Mouse (Mus musculus) forebrain, postnatal 0 days (tissue): ENCODE results near the gene Txnip. TPM values are rescaled to one million over a fixed set of nuclear protein-coding genes. Genes with fewer than 3 reads are reported as not detected.

Source experiments
- ATAC-seq: fragments of 200-750 bp; cut with Nextera tagmentation; 2 replicates; pipeline ENCODE4 v1.8.0; 2017; ENCODE audit warnings: mild to moderate bottlenecking, moderate library complexity
- DNase-seq: peaks from one replicate; pipeline ENCODE4 v3.0.0-alpha.2; 2015
- H3K27ac ChIP-seq: fragments of 300-500 bp; sonication (generic); 2 replicates; pipeline ENCODE4 v1.5.1; 2014; ENCODE audit warnings: low read depth, mild to moderate bottlenecking, antibody characterized with exemption, low read length, moderate library complexity, mixed read lengths
- H3K27me3 ChIP-seq: fragments of 300-500 bp; sonication (generic); 2 replicates; pipeline ENCODE4 v1.6.1; 2014; ENCODE audit warnings: mild to moderate bottlenecking, low read length, mixed read lengths; ENCODE audit not compliant: insufficient read depth
- H3K36me3 ChIP-seq: fragments of 300-500 bp; sonication (generic); 2 replicates; pipeline ENCODE4 v1.6.1; 2014; ENCODE audit warnings: mild to moderate bottlenecking, moderate library complexity; ENCODE audit not compliant: insufficient read depth
- H3K4me1 ChIP-seq: fragments of 300-500 bp; sonication (generic); 2 replicates; pipeline ENCODE4 v1.6.1; 2014; ENCODE audit warnings: antibody characterized with exemption; ENCODE audit not compliant: insufficient read depth
- H3K4me2 ChIP-seq: fragments of 300-500 bp; sonication (generic); 2 replicates; pipeline ENCODE4 v1.6.1; 2014; ENCODE audit warnings: low read depth, mild to moderate bottlenecking, moderate library complexity
- H3K4me3 ChIP-seq: fragments of 300-500 bp; sonication (generic); 2 replicates; pipeline ENCODE4 v1.5.1; 2014; ENCODE audit warnings: low read depth, low read length, mixed read lengths
- H3K9ac ChIP-seq: fragments of 300-500 bp; sonication (generic); 2 replicates; pipeline ENCODE4 v1.6.1; 2014; ENCODE audit warnings: mild to moderate bottlenecking
- H3K9me3 ChIP-seq: fragments of 300-500 bp; sonication (generic); 2 replicates; pipeline ENCODE4 v1.6.1; 2016; ENCODE audit warnings: low read length
- CTCF ChIP-seq: sonication (generic); IDR thresholded peaks from 2 replicates; pipeline ENCODE4 v1.5.1; 2016; ENCODE audit warnings: antibody characterized with exemption, control low read depth, low read depth
- whole genome bisulfite sequencing: fragments of 180-500 bp; shearing (Covaris S2); extraction: QIAGEN DNeasy Blood & Tissue Kit; methylation state at CpG from one replicate; pipeline ENCODE4 v1.1.7; 2014; 5-methylcytosine and 5-hydroxymethylcytosine counted together
- polyA plus RNA-seq: library from polyadenylated mRNA; unstranded; fragments of >200 nt; fragmentation: Nextera tagmentation; extraction: Ambion mirVana; gene quantifications from 2 replicates; pipeline ENCODE4 v1.2.1, GENCODE M21; 2015
- total RNA-seq: library from RNA; depleted of rRNA; stranded (reverse); fragments of >200 nt; gene quantifications from 2 replicates; pipeline ENCODE4 v1.2.3, GENCODE M21; 2014

Txnip gene
- total and polyA plus RNA-seq, 2 experiments from 2014 or later = 116 to 176 TPM

DNA sequence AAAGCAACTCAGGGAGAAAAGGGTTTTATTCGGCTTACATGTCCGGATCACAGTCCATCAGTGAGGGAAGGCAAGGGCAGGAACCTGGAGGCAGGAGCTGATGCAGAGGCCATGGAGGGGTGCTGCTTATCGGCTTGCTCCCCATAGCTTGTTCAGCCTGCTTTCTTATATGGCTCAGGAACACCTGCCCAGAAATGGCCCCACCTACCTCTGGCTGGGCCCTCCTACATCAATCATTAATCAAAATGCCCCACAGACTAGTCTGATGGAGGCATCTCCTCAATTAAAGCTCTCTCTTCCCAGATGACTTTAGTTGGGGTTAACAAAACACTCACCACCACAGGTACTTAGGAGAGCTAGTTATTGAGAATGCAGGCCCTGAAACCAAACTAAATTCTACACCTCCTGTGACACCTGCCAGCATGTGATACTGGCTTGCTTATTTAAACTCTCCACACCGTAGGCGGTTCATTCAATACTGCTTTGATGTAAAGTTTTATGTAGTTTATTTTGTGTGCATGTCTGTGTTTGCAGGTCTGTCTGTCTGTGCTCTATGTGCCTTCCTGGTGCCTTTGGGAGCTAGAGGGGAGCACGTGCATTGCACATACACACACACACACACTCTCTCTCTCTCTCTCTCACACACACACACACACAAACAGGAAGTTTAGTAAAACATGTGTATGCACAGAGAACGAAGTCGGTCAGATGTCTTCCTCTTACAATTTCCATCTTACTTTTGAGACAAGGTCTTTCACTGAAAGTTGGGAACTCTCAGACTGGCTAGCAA is 9.1 kb downstream of the Txnip start:
- Histone ChIP-seq H3K27me3 (no peaks in the 10 kb centered on the region), H3K9me3 (no peaks in the 10 kb centered on the region), H3K4me3 (no peak overlapping the region), H3K4me2 (no peak overlapping the region), H3K27ac (no peak overlapping the region), H3K4me1 (no peaks in the 10 kb centered on the region), H3K36me3 (no peaks in the 10 kb centered on the region), H3K9ac (no peak overlapping the region)
- ATAC-seq (no peak), DNase-seq (no peak)
- TF ChIP-seq CTCF = no peak
- 90% methylated on average over 8 of the region's 8 CpGs for WGBS

DNA sequence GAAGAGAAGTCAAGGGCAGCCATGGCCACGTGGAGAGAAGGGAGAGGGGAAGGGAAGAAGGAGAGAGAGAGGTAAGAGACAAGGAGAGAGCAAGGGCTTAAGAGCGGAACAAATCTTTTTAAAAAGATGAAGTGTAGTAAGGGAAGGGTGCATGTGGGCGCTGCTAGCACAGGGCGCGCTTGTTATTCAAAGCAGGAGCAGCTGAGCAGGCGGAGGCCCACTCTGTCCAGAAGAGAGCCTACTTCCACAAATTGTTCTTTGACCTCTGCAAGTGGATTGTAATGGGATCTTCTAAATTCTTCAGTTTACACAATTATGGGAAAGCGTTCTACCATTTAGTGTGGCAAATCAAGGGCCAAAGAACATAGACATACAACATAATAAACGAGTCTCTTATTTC is 10.8 kb downstream of the Txnip start:
- Histone ChIP-seq H3K4me3 (no peak overlapping the region), H3K4me2 (no peak overlapping the region), H3K4me1 (no peaks in the 10 kb centered on the region), H3K27me3 (no peaks in the 10 kb centered on the region), H3K27ac (no peak overlapping the region), H3K36me3 (no peaks in the 10 kb centered on the region), H3K9ac (no peak overlapping the region), H3K9me3 (no peaks in the 10 kb centered on the region)
- ATAC-seq = no peak
- TF ChIP-seq CTCF = no peak
- 79% methylated on average over 8 of the region's 8 CpGs for WGBS
- DNase-seq = no peak

DNA sequence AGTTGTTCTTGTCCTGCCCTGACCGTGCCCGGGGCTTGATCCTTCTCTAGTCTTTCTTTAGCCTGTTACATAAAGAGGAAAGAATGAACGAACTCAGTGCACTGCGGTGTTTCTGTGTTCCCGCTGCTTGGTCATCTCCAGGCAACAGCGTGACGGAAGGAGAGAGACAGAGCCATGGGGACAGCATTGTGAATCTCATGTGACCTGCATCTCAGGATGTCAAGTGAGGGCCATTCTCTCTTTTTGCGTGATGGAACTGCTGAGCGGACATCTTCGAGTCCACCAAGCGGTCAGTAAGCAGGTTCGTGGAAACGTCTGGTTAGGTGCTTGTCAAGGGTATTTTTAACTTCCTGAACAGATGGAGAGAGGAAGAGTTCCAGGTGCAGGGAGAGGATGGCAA is 11.7 kb downstream of the Txnip start:
- H3K4me1 ChIP-seq = no peaks in the 10 kb centered on the region
- H3K9me3 ChIP-seq = no peaks in the 10 kb centered on the region
- no peak overlapping the region for H3K9ac ChIP-seq
- DNase-seq (no peak), ATAC-seq (no peak)
- H3K27me3 ChIP-seq = no peaks in the 10 kb centered on the region
- no peak overlapping the region for H3K4me3 ChIP-seq
- 91% methylated on average over 13 of the region's 13 CpGs for WGBS
- no peak overlapping the region for H3K27ac ChIP-seq
- H3K4me2 ChIP-seq = no peak overlapping the region
- no peaks in the 10 kb centered on the region for H3K36me3 ChIP-seq
- TF ChIP-seq CTCF = no peak

DNA sequence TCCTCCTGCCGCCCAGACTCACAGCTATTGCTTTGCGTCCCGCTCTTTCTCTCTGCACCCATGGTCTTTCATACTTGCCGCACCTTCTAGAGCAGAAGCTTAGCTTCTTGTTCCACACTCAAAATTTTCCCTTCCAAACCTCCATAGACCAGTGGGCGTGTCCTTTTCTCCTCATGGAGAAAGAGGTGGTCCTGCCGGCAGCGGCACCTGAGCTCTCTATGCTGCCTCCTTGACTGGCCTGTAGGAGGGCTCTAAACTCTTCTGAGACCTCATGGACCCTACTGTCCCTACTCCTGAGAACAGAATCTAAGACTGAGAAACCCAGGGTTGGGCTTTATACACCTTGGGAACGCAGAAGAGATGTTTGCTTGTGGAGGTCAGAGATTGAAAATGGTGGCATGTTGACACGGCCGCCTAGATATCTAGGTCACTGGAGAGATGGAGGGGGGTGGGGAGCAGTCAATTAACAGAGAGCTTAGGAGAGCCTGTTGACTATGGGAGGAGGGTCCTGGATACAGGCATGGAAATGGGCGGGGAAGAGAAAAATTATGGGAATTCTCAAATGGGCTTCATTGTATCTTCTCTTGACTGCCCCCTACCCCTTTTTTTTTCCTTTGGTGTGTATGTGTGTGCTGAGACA is 12.3 kb downstream of the Txnip start:
- Histone ChIP-seq H3K4me1 (no peaks in the 10 kb centered on the region), H3K27me3 (no peaks in the 10 kb centered on the region), H3K4me3 (no peak overlapping the region), H3K9me3 (no peaks in the 10 kb centered on the region), H3K9ac (no peak overlapping the region), H3K36me3 (no peaks in the 10 kb centered on the region), H3K27ac (no peak overlapping the region), H3K4me2 (no peak overlapping the region)
- no peak for ATAC-seq
- DNase-seq = no peak
- no peak for TF ChIP-seq CTCF
- WGBS = 91% methylated on average over 11 of the region's 11 CpGs

DNA sequence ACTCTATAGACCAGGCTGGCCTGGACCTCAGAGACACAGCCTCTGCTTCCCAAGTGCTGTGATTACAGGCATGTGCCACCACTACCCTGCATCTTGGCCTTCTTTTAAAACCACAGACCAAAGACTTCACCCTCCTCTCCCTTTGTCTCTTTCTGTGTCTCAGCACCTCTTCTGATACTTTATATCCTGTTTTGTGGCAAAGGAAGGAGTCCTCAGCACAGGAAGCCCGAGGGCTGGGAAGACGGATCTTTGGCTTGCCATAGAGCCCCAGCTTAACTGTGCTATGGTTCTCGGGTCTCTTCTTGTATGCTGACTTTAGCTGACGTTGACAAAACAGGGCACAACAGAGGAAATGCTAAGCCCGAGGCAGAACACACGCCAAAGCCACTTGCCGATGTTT is 12.9 kb downstream of the Txnip start:
- Histone ChIP-seq H3K4me1 (no peaks in the 10 kb centered on the region), H3K9me3 (no peaks in the 10 kb centered on the region), H3K27ac (no peak overlapping the region), H3K4me3 (no peak overlapping the region), H3K36me3 (no peaks in the 10 kb centered on the region), H3K9ac (no peak overlapping the region), H3K27me3 (no peaks in the 10 kb centered on the region), H3K4me2 (no peak overlapping the region)
- DNase-seq (no peak), ATAC-seq (no peak)
- WGBS = 76% methylated on average over 7 of the region's 7 CpGs
- TF ChIP-seq CTCF = no peak

DNA sequence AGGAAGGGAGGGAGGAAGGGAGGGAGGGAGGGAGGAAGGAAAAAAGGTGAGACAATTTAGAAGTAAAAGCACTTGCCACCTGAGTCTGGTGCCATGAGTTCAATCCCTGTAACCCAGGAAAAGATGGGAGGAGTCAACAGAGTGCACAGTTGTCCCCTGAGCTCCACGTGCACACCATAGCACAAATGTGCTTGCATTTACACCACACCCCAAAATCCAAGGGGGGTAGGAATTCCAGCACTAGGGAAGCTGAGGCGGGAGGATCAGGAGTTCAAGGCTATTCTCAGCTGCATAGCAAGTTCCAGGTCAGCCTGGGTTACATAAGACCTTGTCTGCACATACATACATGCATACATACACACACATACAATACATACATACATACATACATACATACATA is 13.6 kb downstream of the Txnip start:
- ATAC-seq = no peak
- no peak overlapping the region for H3K4me2 ChIP-seq
- H3K27me3 ChIP-seq = no peaks in the 10 kb centered on the region
- 75% methylated on average over 2 of the region's 2 CpGs for WGBS
- DNase-seq = no peak
- TF ChIP-seq CTCF = no peak
- H3K9ac ChIP-seq = no peak overlapping the region
- H3K36me3 ChIP-seq = no peaks in the 10 kb centered on the region
- no peak overlapping the region for H3K4me3 ChIP-seq
- no peak overlapping the region for H3K27ac ChIP-seq
- no peaks in the 10 kb centered on the region for H3K9me3 ChIP-seq
- no peaks in the 10 kb centered on the region for H3K4me1 ChIP-seq

DNA sequence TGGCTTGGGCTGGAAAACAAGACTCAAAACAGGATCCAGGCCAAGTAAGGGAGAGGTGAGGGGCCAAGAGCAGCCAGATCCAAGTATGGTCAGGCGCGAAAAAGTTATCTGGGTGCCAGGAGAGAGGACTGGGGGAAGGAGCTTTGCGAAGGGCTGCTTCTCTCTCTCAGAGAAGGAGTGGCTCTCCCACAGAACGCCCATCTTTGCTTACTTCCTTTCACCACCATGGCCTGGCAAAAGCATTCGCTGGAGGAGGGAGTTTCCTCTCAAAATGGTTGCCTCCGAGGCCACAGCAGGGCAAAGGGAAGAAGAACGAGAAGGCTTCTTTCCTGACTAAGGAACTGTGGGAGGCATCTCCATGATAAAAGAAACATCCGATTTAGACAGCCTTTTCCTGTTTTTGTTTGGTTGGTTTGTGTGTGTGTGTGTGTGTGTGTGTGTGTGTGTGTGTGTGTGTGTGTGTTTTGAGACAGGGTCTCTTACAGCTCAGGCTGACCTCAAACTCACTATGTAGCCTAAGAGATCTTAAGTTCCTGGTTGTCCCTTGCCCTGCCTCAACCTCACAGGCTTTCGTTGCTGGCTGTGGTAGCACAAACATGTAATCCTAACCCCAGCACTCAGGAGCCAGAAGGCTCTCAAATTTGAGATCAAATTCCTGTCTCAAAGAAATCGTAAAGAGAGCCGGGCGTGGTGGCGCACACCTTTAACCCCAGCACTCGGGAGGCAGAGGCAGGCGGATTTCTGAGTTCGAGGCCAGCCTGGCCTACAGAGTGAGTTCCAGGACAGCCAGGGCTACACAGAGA is 14.3 kb downstream of the Txnip start:
- H3K27me3 ChIP-seq = no peaks in the 10 kb centered on the region
- no peaks in the 10 kb centered on the region for H3K9me3 ChIP-seq
- no peaks in the 10 kb centered on the region for H3K36me3 ChIP-seq
- H3K4me2 ChIP-seq = no peak overlapping the region
- H3K4me3 ChIP-seq = no peak overlapping the region
- no peak overlapping the region for H3K9ac ChIP-seq
- DNase-seq (no peak), ATAC-seq (no peak)
- TF ChIP-seq CTCF = no peak
- no peak overlapping the region for H3K27ac ChIP-seq
- H3K4me1 ChIP-seq = 0 out of 2 replicates have a peak, but pooled peaks cover 4% of the 10 kb centered on the region
- WGBS = 76% methylated on average over 16 of the region's 16 CpGs
